Mouse (Mus musculus): Measurements from ENCODE around the gene Morc3.

Morc3 gene

GRCm38 (mm10) chr16:93884086-93884721 lies 52.3 kb downstream of the Morc3 start:
- DNase-seq: peak; percentile 47 to 66

- no peak for DNase-seq
These were observed 52.8 kb downstream of the Morc3 start for GRCm38 (mm10) chr16:93884722-93885113.

- DNase-seq: no peak
These were observed 56.6 kb downstream of the Morc3 start for GRCm38 (mm10) chr16:93888481-93888880.

- no peak for DNase-seq
These were observed 59.2 kb downstream of the Morc3 start for GRCm38 (mm10) chr16:93890948-93891604.

GRCm38 (mm10) chr16:93893285-93893684 lies 61.4 kb downstream of the Morc3 start:
- no peak for DNase-seq

- peak; percentile 44 to 62 for DNase-seq
These were observed 71.1 kb downstream of the Morc3 start for GRCm38 (mm10) chr16:93903027-93903426.

- DNase-seq: peak; percentile 85 to 89
These were observed 74.5 kb downstream of the Morc3 start for GRCm38 (mm10) chr16:93906156-93907014.

GRCm38 (mm10) chr16:93907761-93908160 lies 75.8 kb downstream of the Morc3 start:
- no peak for DNase-seq

GRCm38 (mm10) chr16:93908196-93908595 lies 76.3 kb downstream of the Morc3 start:
- no peak for DNase-seq

- peak; percentile 36 to 42 for DNase-seq
These were observed 78.0 kb downstream of the Morc3 start for GRCm38 (mm10) chr16:93909936-93910335.

- peak in 1 of 2 experiments; percentile 40 for DNase-seq
These were observed 79.1 kb downstream of the Morc3 start for GRCm38 (mm10) chr16:93910735-93911665.

- peak; percentile 75 to 84 for DNase-seq
These were observed 80.2 kb downstream of the Morc3 start for GRCm38 (mm10) chr16:93912158-93912557.

GRCm38 (mm10) chr16:93912808-93913207 lies 80.9 kb downstream of the Morc3 start:
- no peak for DNase-seq

GRCm38 (mm10) chr16:93913881-93914576 lies 82.1 kb downstream of the Morc3 start:
- DNase-seq: no peak

GRCm38 (mm10) chr16:93915338-93915849 lies 83.5 kb downstream of the Morc3 start:
- DNase-seq: peak; percentile 81 to 87

- DNase-seq: peak; percentile 93 to 95
These were observed 86.1 kb downstream of the Morc3 start for GRCm38 (mm10) chr16:93917712-93918678.

- no peak for DNase-seq
These were observed 86.7 kb downstream of the Morc3 start for GRCm38 (mm10) chr16:93918679-93919060.

GRCm38 (mm10) chr16:93919189-93919588 lies 87.3 kb downstream of the Morc3 start:
- no peak for DNase-seq

- DNase-seq: no peak
These were observed 88.8 kb downstream of the Morc3 start for GRCm38 (mm10) chr16:93920673-93921072.

GRCm38 (mm10) chr16:93922835-93923389 lies 91.0 kb downstream of the Morc3 start:
- no peak for DNase-seq
